Mouse (Mus musculus) spleen, postnatal 4 days (tissue): Measurements from ENCODE around the gene Ranbp1.
"Not testable (repeated sequence)": the region's sequence is repeated elsewhere in the genome, so short reads cannot be mapped to it uniquely, and the experiment has no call there.

ENCODE experiments used
- DNase-seq, 2 experiments: peaks; one replicate each; pipeline ENCODE4 v3.0.0; 2022; ENCODE audit warnings: low spot score in 2 of 2

Gene Ranbp1

GRCm38 (mm10) chr16:18248433-18249363 lies at the start of gene Ranbp1, which contains the start of gene Trmt2a:
TSS of gene Ranbp1 (minus strand) at chr16:18248732.
TSS of gene Trmt2a (plus strand) at chr16:18248679.
- DNase-seq, result peak; percentile 97 to 99

GRCm38 (mm10) chr16:18289614-18290013 lies 41.1 kb upstream of the Ranbp1 start:
- not testable (repeated sequence) for DNase-seq

- peak; percentile 98 to 99 for DNase-seq
Measured at GRCm38 (mm10) chr16:18289067-18289588, 40.6 kb upstream of the Ranbp1 start, which contains the start of gene Dgcr8. TSS of gene Dgcr8 (minus strand) at chr16:18289246.

- peak; percentile 82 to 92 for DNase-seq
Measured at GRCm38 (mm10) chr16:18288581-18289061, 40.1 kb upstream of the Ranbp1 start.

- DNase-seq, result no peak
Measured at GRCm38 (mm10) chr16:18288166-18288565, 39.6 kb upstream of the Ranbp1 start.

- no peak for DNase-seq
Measured at GRCm38 (mm10) chr16:18275166-18275565, 26.6 kb upstream of the Ranbp1 start.

GRCm38 (mm10) chr16:18268182-18268581 lies 19.6 kb upstream of the Ranbp1 start:
- DNase-seq, result no peak

GRCm38 (mm10) chr16:18265024-18265423 lies 16.5 kb upstream of the Ranbp1 start:
- DNase-seq, result no peak

- DNase-seq, result no peak
Measured at GRCm38 (mm10) chr16:18258221-18258620, 9.7 kb upstream of the Ranbp1 start, which contains the start of gene Gm49776. TSS of gene Gm49776 (minus strand) at chr16:18258321.

GRCm38 (mm10) chr16:18253866-18254265 lies 5.3 kb upstream of the Ranbp1 start:
- DNase-seq, result no peak

GRCm38 (mm10) chr16:18252736-18253135 lies 4.2 kb upstream of the Ranbp1 start:
- no peak for DNase-seq

- DNase-seq, result no peak
Measured at GRCm38 (mm10) chr16:18250828-18251790, 2.6 kb upstream of the Ranbp1 start.

GRCm38 (mm10) chr16:18250231-18250630 lies 1.7 kb upstream of the Ranbp1 start:
- DNase-seq, result no peak

GRCm38 (mm10) chr16:18249364-18249967 lies 934 bp upstream of the Ranbp1 start:
- peak; percentile 65 to 84 for DNase-seq

GRCm38 (mm10) chr16:18247521-18248399 lies 772 bp downstream of the Ranbp1 start:
- peak in 1 of 2 experiments; percentile 75 for DNase-seq

- peak in 1 of 2 experiments; percentile 59 for DNase-seq
Measured at GRCm38 (mm10) chr16:18241581-18241980, 7.0 kb downstream of the Ranbp1 start.

GRCm38 (mm10) chr16:18236676-18237501 lies 11.6 kb downstream of the Ranbp1 start:
- no peak for DNase-seq

- peak in 1 of 2 experiments; percentile 66 for DNase-seq
Measured at GRCm38 (mm10) chr16:18235389-18236065, 13.0 kb downstream of the Ranbp1 start.
